Mouse (Mus musculus): ENCODE measurements at regions not wholly inside any gene's neighbourhood (a gene's known extent, or its start where the extent isn't known, plus 50 kb on each side); places are given as distances from the start of the nearest gene placed in this dataset.

DNA sequence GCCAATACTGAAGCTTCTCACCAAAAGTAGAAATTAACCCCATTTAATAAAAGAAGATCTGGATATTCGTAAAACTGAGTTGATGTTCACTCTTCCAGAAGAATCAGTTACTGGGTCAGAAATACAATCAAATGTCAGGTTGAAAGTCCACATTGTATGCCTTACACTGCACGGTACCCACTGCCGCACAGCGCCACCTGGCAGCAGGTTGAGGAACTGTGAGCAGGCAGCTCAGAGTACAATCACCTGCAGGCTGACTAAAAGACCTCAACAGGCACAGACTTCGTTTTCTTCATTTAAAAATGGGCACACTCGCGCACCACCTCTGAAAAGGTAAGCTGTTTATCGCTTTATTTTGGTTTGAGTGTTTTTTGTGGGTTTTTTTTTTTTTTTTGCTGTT, 341.8 kb upstream of the Mms22l start:
- peak; percentile 16 for DNase-seq (ENCODE audit: low read depth, low spot score)

DNA sequence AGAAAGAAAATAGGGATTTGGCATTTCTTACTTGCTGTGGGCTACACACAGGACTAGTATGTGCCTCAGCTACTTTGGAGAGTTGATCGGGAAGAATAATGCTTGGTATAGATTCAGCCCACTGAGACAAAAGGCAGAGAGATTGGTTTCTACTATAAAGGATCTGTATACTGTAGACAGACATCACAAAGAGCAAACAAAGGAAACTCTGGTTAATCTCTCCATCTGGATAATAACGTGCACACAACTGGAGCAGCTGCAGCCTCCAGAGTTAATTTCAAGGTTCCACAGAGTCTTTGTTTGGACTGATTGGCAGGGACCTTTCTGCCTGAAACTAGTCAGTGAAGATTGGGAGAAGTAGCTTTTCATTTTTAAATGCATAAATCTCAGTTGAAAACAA, 322.5 kb upstream of the Mms22l start:
- no peak for DNase-seq (ENCODE audit: low read depth, low spot score)

DNA sequence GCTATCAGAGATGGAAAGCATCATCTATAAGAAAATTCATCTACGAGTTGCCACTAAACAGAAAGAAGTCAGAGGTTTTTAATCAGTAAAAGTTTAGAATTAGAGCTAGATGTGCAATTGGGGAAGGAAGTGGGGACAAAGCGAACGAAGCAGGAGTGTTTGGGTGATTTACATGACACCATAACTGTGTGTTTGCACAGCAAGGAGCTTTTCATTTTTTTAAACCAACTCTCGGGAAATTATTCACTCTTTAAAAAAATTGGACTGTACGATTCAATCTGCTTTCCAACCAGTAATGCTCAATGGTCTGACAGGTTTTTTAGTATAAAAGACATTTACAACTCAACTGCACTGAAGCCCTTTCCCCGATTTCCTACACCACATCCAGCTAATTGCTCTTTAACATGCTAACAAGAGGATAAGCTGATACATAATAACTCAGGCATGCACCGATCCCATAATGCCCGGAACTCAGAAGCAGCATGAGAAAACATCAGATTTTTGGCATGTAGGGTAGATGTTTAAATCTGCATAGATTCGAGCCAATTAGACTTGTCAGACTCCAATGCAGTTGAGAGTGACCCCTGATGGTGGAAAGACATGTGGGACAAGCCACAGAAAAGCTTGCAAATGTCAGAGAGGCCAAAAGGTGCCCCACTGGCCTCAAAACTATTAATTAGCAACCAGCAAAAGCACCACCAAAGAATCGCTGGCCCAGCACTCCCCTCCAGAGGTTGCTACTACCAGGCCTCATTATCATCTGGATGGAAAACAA, 282.8 kb upstream of the Mms22l start:
- DNase-seq (ENCODE audit: low read depth, low spot score), result no peak

DNA sequence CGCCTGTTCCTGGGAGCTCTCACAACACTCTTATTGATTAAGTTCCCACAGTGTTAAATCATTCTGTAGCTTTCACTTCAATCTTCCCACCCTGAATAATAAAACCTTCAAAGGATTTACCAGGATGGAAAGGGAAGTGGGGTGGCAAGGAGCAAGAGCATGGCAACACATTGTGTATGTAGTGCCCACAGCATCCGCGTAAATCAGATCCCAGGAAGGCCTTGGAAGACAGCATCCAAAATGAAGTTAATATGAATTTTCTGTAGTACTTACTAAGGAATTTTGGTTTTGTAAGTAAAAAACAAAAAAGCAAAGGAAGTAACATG, 282.3 kb upstream of the Mms22l start:
- DNase-seq (ENCODE audit: low read depth, low spot score), result no peak

DNA sequence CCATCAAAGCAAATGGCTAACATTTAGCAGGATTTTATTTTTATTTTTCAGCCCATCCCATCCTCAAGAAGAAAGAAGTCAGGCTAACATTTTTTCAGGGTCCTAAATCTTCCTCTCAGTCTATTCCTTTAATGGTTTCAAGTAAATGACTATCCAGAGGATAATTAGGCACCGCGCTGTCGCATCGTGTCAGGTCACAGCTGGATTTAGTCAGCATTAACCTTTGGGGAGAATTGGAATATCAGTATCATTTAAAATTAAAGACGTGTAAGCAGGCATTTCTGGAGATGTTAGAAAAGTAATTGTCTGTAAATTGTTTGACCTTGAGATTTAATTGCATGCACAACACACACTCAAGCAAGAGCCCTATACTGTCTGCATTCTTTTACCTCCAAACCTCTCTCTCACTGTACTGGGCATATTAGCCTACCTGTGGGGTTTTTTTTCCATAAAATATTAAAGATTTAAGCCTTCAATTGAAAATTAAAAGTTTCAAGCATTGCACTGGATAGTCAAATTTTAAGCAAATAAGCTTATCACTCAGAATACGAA, 277.8 kb upstream of the Mms22l start:
- DNase-seq (ENCODE audit: low read depth, low spot score), result no peak

DNA sequence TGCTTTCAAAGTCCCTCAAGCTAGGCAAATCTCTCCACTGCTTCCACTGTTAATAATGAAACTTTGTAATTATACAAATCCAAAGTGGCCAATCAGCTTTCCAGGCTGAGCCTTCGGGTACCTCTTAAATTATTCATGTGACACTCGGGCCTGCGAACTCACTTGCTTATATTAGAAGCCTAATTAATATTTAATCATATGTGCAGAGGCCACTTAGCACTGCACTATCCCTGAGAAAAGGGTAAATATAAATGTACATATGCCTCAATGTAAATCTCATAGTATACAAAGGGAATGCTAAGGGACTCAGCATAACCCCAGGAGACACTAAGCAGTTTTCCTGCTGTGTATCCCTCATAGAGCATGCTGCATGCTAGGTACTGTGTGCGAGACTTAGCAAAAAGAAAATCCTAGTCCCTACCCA, 277.2 kb upstream of the Mms22l start:
- DNase-seq (ENCODE audit: low read depth, low spot score), result no peak

DNA sequence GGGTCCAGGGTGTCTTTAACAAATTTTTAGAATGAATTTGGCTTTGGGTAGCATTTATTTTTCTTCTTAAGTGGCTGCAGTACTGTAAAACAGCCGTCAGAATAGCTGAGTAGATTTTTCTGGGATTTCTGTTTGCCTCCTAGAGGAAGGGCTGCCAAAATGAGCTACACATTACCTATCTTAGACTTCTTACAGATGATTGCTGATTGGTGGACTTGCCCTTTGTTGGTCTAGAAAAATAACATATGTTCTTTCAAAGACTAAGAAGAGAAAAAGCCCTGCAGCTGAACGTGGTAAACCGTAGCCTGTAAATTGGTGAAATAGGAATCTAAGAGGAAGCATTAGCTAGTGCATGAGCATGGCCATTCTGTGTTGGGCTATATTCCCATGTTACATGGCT, 276.7 kb upstream of the Mms22l start:
- DNase-seq (ENCODE audit: low read depth, low spot score), result no peak

DNA sequence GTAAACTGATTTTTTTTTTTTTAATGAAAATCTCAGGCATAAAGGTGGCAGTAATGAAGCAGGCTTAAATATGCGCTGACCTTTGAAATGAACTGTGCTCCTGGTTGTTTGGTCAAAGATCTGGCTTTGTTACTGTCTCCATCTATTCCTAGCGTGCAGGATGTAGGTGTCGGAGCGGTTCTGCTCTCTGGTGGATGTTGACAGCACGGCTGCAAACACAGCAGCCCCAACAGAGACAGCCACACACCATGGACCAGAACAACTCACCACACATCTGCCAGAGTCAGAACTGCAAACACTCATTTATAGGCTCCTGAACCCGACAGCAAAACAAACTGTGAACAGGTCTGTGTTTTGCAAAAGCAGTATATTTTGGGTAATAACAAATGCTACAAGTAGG, 251.1 kb upstream of the Mms22l start:
- DNase-seq (ENCODE audit: low read depth, low spot score), result no peak

DNA sequence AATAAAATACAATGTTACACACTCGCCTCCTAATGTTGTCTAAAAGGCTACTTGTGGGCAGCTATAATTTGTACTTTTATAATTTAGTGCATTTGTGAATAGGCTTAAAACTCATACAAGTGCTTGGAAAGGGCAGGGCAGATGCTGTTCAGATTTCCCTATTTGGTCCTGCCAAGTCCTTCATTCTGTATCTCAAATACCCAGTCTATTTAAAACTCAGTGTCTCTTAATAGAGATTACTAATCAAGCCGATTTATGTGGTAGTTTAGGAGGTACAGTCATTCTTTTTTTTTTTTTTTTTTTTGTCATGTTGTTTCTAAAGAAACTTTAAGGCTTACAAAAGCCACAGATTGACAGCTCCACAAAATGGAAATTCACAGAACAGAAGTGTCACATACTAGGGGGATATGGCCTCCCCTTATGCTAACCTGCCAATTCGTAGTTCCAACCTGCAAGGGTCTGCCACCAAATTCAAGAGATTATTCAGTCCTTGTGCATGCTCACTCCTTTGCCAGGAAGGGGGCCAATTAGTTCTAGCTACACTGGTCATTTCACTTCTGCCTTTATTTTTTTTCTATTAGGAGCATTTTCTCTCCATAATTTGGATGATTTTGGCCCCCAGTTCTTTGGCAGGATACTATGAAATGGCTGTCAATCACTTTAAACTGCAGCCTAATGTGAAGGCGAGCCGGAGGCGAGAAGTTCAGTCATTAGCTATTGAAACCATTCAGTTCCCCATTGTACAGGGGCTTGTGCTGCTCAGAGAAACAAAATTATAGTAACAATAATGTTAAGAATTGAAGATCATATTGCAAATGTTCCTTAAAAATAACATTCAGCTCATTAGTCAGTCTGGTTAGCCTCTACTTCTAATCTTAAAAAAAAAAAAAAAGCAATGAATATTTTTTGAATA, 247.9 kb upstream of the Mms22l start:
- no peak for DNase-seq (ENCODE audit: low read depth, low spot score)

DNA sequence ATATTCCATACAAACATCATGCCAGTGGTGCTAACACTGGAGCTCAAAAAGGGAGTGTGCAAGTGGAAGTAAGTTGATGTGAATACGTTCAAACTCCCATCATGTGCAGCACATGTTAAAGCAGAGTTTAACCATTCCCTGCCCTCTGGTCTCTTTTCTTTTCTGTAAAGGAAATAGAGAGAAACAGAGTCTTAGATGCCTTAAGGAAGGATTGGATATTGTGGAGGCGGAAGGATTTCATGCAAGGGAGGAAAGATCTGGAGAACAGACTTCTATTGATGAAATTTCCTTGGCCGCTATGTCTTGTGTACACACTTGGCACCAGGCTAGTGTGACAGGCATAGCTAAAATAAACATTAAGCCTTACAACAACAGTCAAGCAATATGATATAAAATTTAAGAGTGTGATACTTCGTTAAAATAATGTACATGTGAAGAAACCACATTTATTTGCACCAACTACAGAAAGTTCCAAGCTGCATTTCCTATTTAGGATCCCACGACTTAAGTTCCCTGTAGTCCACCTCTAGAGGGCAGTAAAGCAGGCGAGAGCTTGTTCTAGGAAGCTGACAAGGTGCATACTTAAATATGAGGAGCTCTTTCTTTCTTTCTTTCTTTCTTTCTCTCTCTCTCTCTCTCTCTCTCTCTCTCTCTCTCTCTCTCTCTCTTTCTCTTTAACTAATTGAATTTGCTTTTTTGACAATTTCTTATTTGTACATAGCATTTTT, 246.8 kb upstream of the Mms22l start:
- DNase-seq (ENCODE audit: low read depth, low spot score), result no peak

DNA sequence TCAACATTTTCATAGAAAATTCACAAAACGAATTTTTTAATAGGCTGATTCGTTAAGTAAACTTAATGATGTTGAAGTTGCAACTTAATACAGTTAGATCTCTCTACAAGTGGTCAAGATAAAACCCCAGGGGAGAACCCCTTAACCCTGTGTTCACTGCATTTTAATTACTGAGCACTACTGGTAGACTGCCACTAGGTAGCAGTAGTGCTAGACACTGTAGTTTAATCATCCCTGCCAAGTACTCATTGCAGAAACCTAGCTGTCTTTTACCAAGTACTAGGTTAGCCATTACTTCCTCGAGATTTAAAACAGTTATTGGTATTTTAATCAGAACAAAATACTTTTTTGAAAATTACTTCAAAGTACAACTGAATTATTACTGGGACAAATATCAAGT, 218.1 kb upstream of the Mms22l start:
- DNase-seq (ENCODE audit: low read depth, low spot score), result no peak

All from brain, embryonic 18.5 days (tissue).